Mouse (Mus musculus): ENCODE measurements around the gene Tnip3. TPM values are rescaled to one million over a fixed set of nuclear protein-coding genes. Genes with fewer than 3 reads are reported as not detected.

The Tnip3 gene
- polyA plus RNA-seq, 1 experiment from 2014 or later = 0.08 TPM

DNA sequence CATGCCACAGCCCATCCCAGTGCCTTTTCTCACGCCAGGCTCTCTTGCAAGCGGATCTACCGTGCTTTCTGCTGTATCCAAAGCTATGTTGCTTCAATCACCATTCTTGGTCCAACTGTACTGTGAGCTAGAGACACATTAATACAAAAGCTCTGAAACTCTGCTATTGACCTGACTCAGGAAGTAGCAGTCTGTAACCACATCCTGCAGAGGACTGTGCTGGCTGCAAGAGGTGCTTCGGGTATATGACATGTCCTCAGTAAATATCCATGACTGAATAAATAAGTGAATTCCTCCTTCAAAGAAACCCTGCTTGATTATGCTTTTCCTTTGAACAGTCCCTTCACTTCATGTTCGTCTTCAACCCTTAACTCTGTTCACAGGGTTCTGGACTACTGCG lies 122.6 kb downstream of the Tnip3 start:
- WGBS = 71% methylated on average over 6 of the region's 6 CpGs
- H3K36me3 ChIP-seq (ENCODE audit: control insufficient read depth, insufficient read depth) = no peaks in the 10 kb centered on the region
- no peak overlapping the region for H3K27ac ChIP-seq (ENCODE audit: low read depth, low read length)
- no peak overlapping the region for H3K9ac ChIP-seq (ENCODE audit: low read depth, low read length)
- no peak overlapping the region for H3K4me3 ChIP-seq (ENCODE audit: low read depth, low read length)
- H3K27me3 ChIP-seq (replicated peaks; ENCODE audit: control insufficient read depth, insufficient read depth, low read length) = no peaks in the 10 kb centered on the region
- H3K9me3 ChIP-seq (ENCODE audit: control insufficient read depth) = no peaks in the 10 kb centered on the region
- ATAC-seq = no peak
- H3K4me2 ChIP-seq (replicated peaks; ENCODE audit: low read depth) = no peak overlapping the region
- H3K4me1 ChIP-seq (replicated peaks; ENCODE audit: control insufficient read depth, insufficient read depth, low read length) = no peaks in the 10 kb centered on the region
- TF ChIP-seq CTCF (IDR thresholded peaks at IDR 0.05; ENCODE audit: low read depth) = no peak

GRCm38 (mm10) chr6:65651376-65651775 lies 126.3 kb downstream of the Tnip3 start:
- WGBS = 36% methylated on average over 4 of the region's 4 CpGs
- H3K9me3 ChIP-seq (ENCODE audit: control insufficient read depth) = no peaks in the 10 kb centered on the region
- no peak overlapping the region for H3K27ac ChIP-seq (ENCODE audit: low read depth, low read length)
- no peak overlapping the region for H3K4me3 ChIP-seq (ENCODE audit: low read depth, low read length)
- no peak overlapping the region for H3K4me2 ChIP-seq (replicated peaks; ENCODE audit: low read depth)
- H3K36me3 ChIP-seq (ENCODE audit: control insufficient read depth, insufficient read depth) = no peaks in the 10 kb centered on the region
- no peak overlapping the region for H3K9ac ChIP-seq (ENCODE audit: low read depth, low read length)
- ATAC-seq = no peak
- no peaks in the 10 kb centered on the region for H3K27me3 ChIP-seq (replicated peaks; ENCODE audit: control insufficient read depth, insufficient read depth, low read length)
- peak; percentile 71 for TF ChIP-seq CTCF (IDR thresholded peaks at IDR 0.05; ENCODE audit: low read depth)
- no peaks in the 10 kb centered on the region for H3K4me1 ChIP-seq (replicated peaks; ENCODE audit: control insufficient read depth, insufficient read depth, low read length)

GRCm38 (mm10) chr6:65661272-65661671 lies 136.2 kb downstream of the Tnip3 start:
- no peak overlapping the region for H3K4me2 ChIP-seq (replicated peaks; ENCODE audit: low read depth)
- no peaks in the 10 kb centered on the region for H3K9me3 ChIP-seq (ENCODE audit: control insufficient read depth)
- H3K27me3 ChIP-seq (replicated peaks; ENCODE audit: control insufficient read depth, insufficient read depth, low read length) = no peaks in the 10 kb centered on the region
- H3K36me3 ChIP-seq (ENCODE audit: control insufficient read depth, insufficient read depth) = no peaks in the 10 kb centered on the region
- H3K27ac ChIP-seq (ENCODE audit: low read depth, low read length) = no peak overlapping the region
- ATAC-seq = no peak
- 69% methylated on average over 4 of the region's 4 CpGs for WGBS
- no peak for TF ChIP-seq CTCF (IDR thresholded peaks at IDR 0.05; ENCODE audit: low read depth)
- no peak overlapping the region for H3K4me3 ChIP-seq (ENCODE audit: low read depth, low read length)
- no peaks in the 10 kb centered on the region for H3K4me1 ChIP-seq (replicated peaks; ENCODE audit: control insufficient read depth, insufficient read depth, low read length)
- H3K9ac ChIP-seq (ENCODE audit: low read depth, low read length) = no peak overlapping the region

DNA sequence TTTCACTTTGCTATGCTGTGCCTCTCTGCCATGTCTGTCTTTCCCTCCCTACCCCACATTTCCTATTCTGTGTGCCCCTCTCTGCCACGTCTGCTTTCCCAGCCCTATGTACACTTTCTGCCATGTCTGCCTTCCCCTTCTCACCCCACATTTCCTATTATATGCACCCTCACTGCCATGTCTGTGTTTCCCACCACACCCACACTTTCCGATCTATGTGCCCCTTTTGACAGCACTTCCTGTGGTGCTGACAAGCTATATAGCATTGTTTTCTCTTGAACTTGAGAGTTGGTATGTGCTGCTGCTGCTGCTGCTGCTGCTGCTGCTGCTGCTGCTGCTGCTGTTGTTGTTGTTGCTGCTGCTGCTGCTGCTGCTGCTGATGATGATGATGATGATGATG lies 136.9 kb downstream of the Tnip3 start:
- H3K36me3 ChIP-seq (ENCODE audit: control insufficient read depth, insufficient read depth) = no peaks in the 10 kb centered on the region
- H3K9me3 ChIP-seq (ENCODE audit: control insufficient read depth) = no peaks in the 10 kb centered on the region
- no peaks in the 10 kb centered on the region for H3K4me1 ChIP-seq (replicated peaks; ENCODE audit: control insufficient read depth, insufficient read depth, low read length)
- no peak for ATAC-seq
- TF ChIP-seq CTCF (IDR thresholded peaks at IDR 0.05; ENCODE audit: low read depth) = no peak
- H3K4me3 ChIP-seq (ENCODE audit: low read depth, low read length) = no peak overlapping the region
- no peak overlapping the region for H3K27ac ChIP-seq (ENCODE audit: low read depth, low read length)
- H3K27me3 ChIP-seq (replicated peaks; ENCODE audit: control insufficient read depth, insufficient read depth, low read length) = no peaks in the 10 kb centered on the region
- no peak overlapping the region for H3K9ac ChIP-seq (ENCODE audit: low read depth, low read length)
- WGBS = 74% methylated on average over 2 of the region's 2 CpGs
- H3K4me2 ChIP-seq (replicated peaks; ENCODE audit: low read depth) = no peak overlapping the region

DNA sequence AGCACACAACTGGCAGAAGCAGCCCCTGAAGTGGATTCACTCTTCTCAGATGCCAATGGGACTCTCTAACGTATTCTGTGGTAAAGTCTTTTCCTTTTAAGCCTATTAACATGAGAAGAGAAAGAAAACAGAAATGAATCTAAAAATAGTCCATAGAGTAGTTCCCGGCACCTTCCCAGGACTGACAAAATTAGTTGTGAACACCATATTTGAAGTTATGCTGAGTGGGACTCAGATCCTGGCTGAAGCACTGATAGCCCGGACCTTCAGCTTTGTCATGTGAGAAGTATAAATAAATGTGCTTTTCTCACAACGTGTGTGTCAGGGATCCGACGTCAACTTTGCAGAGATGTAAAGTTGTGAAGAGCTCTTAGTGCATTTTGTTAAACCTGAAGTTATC lies 138.9 kb downstream of the Tnip3 start:
- WGBS = 58% methylated on average over 6 of the region's 6 CpGs

GRCm38 (mm10) chr6:65666295-65666694 lies 141.2 kb downstream of the Tnip3 start:
- Histone ChIP-seq H3K4me2 (replicated peaks; ENCODE audit: low read depth) (no peak overlapping the region), H3K27ac (ENCODE audit: low read depth, low read length) (no peak overlapping the region), H3K36me3 (ENCODE audit: control insufficient read depth, insufficient read depth) (no peaks in the 10 kb centered on the region), H3K9ac (ENCODE audit: low read depth, low read length) (no peak overlapping the region), H3K27me3 (replicated peaks; ENCODE audit: control insufficient read depth, insufficient read depth, low read length) (peaks cover 4% of the 10 kb centered on the region; the same call in 1 of the 2 replicates), H3K4me1 (replicated peaks; ENCODE audit: control insufficient read depth, insufficient read depth, low read length) (no peaks in the 10 kb centered on the region), H3K9me3 (ENCODE audit: control insufficient read depth) (no peaks in the 10 kb centered on the region), H3K4me3 (ENCODE audit: low read depth, low read length) (no peak overlapping the region)
- no peak for TF ChIP-seq CTCF (IDR thresholded peaks at IDR 0.05; ENCODE audit: low read depth)
- WGBS = 91% methylated on average over 3 of the region's 3 CpGs
- ATAC-seq = no peak

More for the DNA sequence above, 138.9 kb downstream of the Tnip3 start:
- H3K4me2 ChIP-seq (replicated peaks; ENCODE audit: low read depth) = no peak overlapping the region
- H3K4me3 ChIP-seq (ENCODE audit: low read depth, low read length) = no peak overlapping the region
- ATAC-seq = no peak
- no peaks in the 10 kb centered on the region for H3K9me3 ChIP-seq (ENCODE audit: control insufficient read depth)
- TF ChIP-seq CTCF (IDR thresholded peaks at IDR 0.05; ENCODE audit: low read depth) = no peak
- H3K36me3 ChIP-seq (ENCODE audit: control insufficient read depth, insufficient read depth) = no peaks in the 10 kb centered on the region
- H3K27me3 ChIP-seq (replicated peaks; ENCODE audit: control insufficient read depth, insufficient read depth, low read length) = no peaks in the 10 kb centered on the region
- no peak overlapping the region for H3K27ac ChIP-seq (ENCODE audit: low read depth, low read length)
- H3K9ac ChIP-seq (ENCODE audit: low read depth, low read length) = no peak overlapping the region
- no peaks in the 10 kb centered on the region for H3K4me1 ChIP-seq (replicated peaks; ENCODE audit: control insufficient read depth, insufficient read depth, low read length)

- no peaks in the 10 kb centered on the region for H3K9me3 ChIP-seq (ENCODE audit: control insufficient read depth)
- no peak for TF ChIP-seq CTCF (IDR thresholded peaks at IDR 0.05; ENCODE audit: low read depth)
- H3K4me1 ChIP-seq (replicated peaks; ENCODE audit: control insufficient read depth, insufficient read depth, low read length) = no peaks in the 10 kb centered on the region
- no peak overlapping the region for H3K4me3 ChIP-seq (ENCODE audit: low read depth, low read length)
- H3K36me3 ChIP-seq (ENCODE audit: control insufficient read depth, insufficient read depth) = no peaks in the 10 kb centered on the region
- H3K9ac ChIP-seq (ENCODE audit: low read depth, low read length) = no peak overlapping the region
- 38% methylated on average over 2 of the region's 2 CpGs for WGBS
- H3K27me3 ChIP-seq (replicated peaks; ENCODE audit: control insufficient read depth, insufficient read depth, low read length) = peaks cover 26% of the 10 kb centered on the region
- ATAC-seq = no peak
- H3K4me2 ChIP-seq (replicated peaks; ENCODE audit: low read depth) = no peak overlapping the region
- no peak overlapping the region for H3K27ac ChIP-seq (ENCODE audit: low read depth, low read length)
Observed at GRCm38 (mm10) chr6:65669971-65670370, 144.9 kb downstream of the Tnip3 start.

Measured in intestine, postnatal 0 days (tissue).